Mouse (Mus musculus): ENCODE results near the gene Numbl.
"Not testable (repeated sequence)": the region's sequence is repeated elsewhere in the genome, so short reads cannot be mapped to it uniquely, and the experiment has no call there.

Gene Numbl

GRCm38 (mm10) chr7:27258205-27258899 lies at the start of gene Numbl:
Gene Numbl (plus strand): TSS chr7:27258433.
- peak; percentile 95 for DNase-seq (ENCODE audit: low spot score)

GRCm38 (mm10) chr7:27212626-27213025 lies 45.6 kb upstream of the Numbl start:
- no peak for DNase-seq (ENCODE audit: low spot score)

- DNase-seq (ENCODE audit: low spot score): no peak
Observed at GRCm38 (mm10) chr7:27218586-27218985, 39.6 kb upstream of the Numbl start.

GRCm38 (mm10) chr7:27219937-27220336 lies 38.3 kb upstream of the Numbl start:
- DNase-seq (ENCODE audit: low spot score): no peak

- DNase-seq (ENCODE audit: low spot score): no peak
Observed at GRCm38 (mm10) chr7:27221939-27222338, 36.3 kb upstream of the Numbl start.

GRCm38 (mm10) chr7:27222538-27222937 lies 35.7 kb upstream of the Numbl start:
- DNase-seq (ENCODE audit: low spot score): no peak

- no peak for DNase-seq (ENCODE audit: low spot score)
Observed at GRCm38 (mm10) chr7:27224877-27225575, 33.2 kb upstream of the Numbl start.

GRCm38 (mm10) chr7:27227276-27227675 lies 31.0 kb upstream of the Numbl start:
- no peak for DNase-seq (ENCODE audit: low spot score)

GRCm38 (mm10) chr7:27227676-27228075 lies 30.6 kb upstream of the Numbl start:
- peak; percentile 15 for DNase-seq (ENCODE audit: low spot score)

GRCm38 (mm10) chr7:27228281-27228821 lies 29.9 kb upstream of the Numbl start, which contains the start of gene Itpkc:
Gene Itpkc (minus strand): TSS chr7:27228661.
- peak; percentile 90 for DNase-seq (ENCODE audit: low spot score)

GRCm38 (mm10) chr7:27228865-27229264 lies 29.4 kb upstream of the Numbl start:
- no peak for DNase-seq (ENCODE audit: low spot score)

- DNase-seq (ENCODE audit: low spot score): no peak
Observed at GRCm38 (mm10) chr7:27230781-27231180, 27.5 kb upstream of the Numbl start.

GRCm38 (mm10) chr7:27231693-27232331 lies 26.4 kb upstream of the Numbl start:
- DNase-seq (ENCODE audit: low spot score): no peak

GRCm38 (mm10) chr7:27232781-27233281 lies 25.4 kb upstream of the Numbl start, which contains the start of gene Coq8b:
Gene Coq8b (plus strand): TSS chr7:27233023.
- peak; percentile 92 for DNase-seq (ENCODE audit: low spot score)

GRCm38 (mm10) chr7:27233300-27233699 lies 24.9 kb upstream of the Numbl start:
- DNase-seq (ENCODE audit: low spot score): no peak

- DNase-seq (ENCODE audit: low spot score): no peak
Observed at GRCm38 (mm10) chr7:27235726-27236125, 22.5 kb upstream of the Numbl start.

GRCm38 (mm10) chr7:27237527-27237926 lies 20.7 kb upstream of the Numbl start:
- no peak for DNase-seq (ENCODE audit: low spot score)

- no peak for DNase-seq (ENCODE audit: low spot score)
Observed at GRCm38 (mm10) chr7:27238568-27238967, 19.7 kb upstream of the Numbl start.

- no peak for DNase-seq (ENCODE audit: low spot score)
Observed at GRCm38 (mm10) chr7:27243211-27243610, 15.0 kb upstream of the Numbl start.

- DNase-seq (ENCODE audit: low spot score): not testable (repeated sequence)
Observed at GRCm38 (mm10) chr7:27244088-27244487, 14.1 kb upstream of the Numbl start.

GRCm38 (mm10) chr7:27249146-27249545 lies 9.1 kb upstream of the Numbl start:
- no peak for DNase-seq (ENCODE audit: low spot score)

- no peak for DNase-seq (ENCODE audit: low spot score)
Observed at GRCm38 (mm10) chr7:27249928-27250327, 8.3 kb upstream of the Numbl start.

Measured in testis, postnatal 14 days (tissue).